Mouse (Mus musculus) brain, adult 2 months (tissue): Measurements from ENCODE around the gene Exosc5.

Experiments
- DNase-seq: peaks from one replicate; pipeline ENCODE4 v3.0.0; 2011; ENCODE audit warnings: low read depth, low spot score

Exosc5 gene

DNA sequence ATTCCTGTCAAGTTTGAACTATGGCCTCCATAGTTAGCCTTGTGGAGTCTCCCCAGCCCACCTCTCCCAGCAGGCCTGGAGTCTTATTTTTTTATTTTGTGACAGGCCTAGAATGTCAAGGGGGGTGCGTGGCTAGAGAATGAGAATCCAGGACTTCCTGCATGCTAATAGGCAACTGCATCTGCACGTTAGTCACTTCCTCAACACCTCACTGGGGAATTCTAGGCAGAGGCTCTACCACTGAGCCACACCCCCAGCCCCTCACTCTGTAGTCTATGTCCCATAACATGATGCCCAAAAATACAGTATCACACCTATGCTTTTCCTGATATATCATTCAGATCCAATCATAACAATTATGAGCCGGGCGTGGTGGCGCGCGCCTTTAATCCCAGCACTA lies 18.0 kb downstream of the Exosc5 start:
- DNase-seq = no peak

DNA sequence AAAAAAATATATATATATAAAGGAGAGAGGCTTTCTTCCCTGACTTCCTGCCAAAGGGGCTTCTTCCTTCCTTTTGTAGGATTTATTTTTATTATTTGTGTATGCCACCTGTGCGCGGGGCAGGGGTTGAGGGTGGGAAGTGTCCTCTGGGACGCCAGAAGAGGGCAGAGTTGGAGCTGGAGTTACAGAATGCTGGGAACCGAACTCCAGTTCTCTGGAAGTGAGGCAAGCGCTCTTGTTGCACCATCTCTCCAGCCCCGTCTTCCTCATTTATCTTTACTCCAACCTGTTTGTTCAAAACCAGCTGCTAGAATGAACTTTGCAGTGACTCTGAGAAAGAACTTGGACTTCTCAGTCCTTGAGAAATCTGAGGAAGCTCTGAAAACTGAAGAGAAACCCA lies 21.0 kb downstream of the Exosc5 start:
- DNase-seq = peak; percentile 35

DNA sequence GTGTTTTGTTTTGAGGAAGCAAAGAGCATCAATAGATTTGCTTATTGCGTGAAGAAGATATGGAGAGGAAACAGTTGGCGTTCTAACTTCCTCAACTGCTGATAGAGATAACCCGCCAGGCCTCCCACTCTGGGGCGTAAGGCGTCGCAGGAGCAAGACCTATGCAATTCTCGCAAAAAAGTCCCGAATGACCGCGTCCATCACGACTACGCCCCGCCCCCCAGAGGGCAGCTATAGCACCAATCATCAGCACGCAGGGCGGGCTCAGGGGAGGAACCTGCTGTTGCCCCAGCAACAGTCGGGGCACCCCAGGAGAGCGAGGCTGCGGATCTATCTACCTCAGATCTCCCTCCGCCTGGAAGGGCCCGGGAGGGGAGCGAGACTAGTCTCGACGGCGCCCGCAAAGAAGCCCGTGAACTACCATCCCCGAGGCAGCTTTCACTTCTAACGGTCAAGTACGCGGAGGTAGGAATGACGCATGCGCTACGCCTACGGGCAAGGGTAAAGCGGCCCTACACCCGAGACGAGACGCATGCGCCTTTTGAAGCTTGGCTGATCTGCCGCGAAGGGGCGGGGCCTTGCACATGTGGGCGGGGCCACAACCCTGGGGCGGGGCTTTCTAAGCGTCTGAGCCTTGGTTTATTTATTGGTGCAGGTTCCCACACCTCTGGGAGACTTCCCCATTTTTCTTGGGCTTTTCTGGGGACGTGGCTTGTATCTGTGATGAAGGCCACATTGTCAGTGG lies 21.7 kb downstream of the Exosc5 start, which contains the start of gene B9d2:
TSS of gene B9d2 (plus strand) at position 267 of the 745 bp plus-strand sequence.
- DNase-seq = peak; percentile 97

DNA sequence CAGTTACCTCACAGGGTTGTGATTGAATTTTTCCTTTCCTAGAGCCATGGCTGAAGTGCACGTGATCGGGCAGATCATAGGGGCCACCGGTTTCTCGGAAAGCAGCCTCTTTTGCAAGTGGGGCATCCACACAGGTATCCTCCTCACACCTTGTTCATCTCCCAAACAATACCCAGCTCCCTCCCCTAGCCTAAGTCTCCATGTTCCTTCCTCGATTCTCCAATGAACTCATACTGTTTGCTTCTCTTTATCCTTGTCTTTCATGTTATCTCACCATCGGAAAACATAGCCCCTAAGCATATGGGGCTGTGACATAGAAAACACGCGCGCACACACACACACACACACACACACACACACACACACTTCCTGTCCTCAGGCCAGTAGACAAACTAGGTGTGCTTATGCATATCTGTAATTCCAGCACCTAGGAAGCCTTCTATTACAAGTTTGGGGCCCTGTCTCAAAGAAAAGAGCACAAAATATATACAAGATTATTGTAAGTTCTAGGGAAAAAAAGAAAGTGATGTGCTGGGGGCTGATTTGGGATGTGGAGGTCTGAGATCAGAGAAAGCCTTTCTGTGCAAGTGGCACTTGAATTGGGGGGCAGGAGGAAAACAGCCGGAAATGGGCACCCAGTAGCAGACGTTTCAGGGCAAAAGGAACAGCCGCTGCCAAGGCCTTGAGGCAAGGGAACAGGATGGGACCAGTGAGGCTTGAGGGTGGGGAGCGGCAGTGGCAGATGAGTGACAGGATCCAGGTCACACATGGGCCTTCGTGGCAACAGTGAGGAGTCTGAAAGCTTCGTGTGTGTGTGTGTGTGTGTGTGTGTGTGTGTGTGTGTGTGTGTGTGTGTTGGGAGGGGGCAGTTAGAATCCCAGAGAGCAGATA lies 22.6 kb downstream of the Exosc5 start:
- no peak for DNase-seq

DNA sequence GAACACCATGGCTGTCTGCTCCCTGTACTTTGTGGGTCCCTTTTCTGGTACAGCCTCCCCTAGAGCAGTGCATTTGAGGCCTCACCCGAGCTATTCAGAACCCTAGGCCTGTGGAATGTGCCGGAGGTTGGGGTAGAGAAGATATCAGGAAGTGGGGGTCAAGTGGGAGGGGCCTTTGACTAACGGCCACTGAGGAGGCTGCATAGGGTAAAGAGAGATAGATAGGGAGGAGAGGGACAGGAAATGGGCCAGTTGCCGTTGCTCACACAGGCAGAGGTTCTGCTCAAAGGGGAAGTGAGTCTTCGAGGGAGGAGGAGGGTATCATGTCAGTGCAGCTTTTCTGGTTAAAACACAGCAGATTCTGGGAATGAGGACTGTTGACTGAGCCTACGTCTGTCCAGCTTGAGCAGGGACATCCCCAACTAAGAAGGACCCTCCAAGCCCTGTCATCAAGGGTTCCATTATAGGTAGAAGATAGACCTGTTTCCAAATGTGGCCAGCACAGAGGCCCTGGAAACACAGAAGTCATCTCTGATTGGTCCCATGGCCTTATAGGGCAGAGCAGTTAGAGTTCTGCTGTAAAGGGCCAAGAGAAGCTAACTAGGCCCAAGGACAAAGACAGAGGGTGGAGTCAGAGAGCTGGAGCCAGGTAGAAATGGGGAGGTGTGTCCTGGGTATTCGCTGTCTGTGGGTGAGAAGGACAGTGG lies 24.7 kb downstream of the Exosc5 start:
- DNase-seq = peak; percentile 17

DNA sequence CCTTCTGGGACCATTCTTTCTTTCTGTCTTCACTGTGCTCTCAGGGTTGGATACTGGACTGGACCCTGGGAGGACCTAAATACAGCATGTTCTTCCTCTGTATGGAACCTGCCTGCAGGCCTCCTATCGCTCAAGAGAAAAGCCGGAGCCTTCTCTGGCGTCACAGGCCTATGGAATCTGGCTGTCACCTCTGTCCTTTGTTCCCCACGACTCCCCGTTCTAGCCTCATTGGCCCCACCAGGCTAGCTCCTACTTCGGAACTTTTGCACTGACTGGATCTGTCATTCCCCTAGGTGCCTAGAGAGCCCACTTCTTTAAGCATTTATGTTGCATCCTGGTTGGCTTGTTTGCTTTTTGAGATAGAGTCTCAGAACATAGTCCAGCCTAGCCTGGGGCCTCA lies 25.7 kb downstream of the Exosc5 start:
- DNase-seq = no peak

DNA sequence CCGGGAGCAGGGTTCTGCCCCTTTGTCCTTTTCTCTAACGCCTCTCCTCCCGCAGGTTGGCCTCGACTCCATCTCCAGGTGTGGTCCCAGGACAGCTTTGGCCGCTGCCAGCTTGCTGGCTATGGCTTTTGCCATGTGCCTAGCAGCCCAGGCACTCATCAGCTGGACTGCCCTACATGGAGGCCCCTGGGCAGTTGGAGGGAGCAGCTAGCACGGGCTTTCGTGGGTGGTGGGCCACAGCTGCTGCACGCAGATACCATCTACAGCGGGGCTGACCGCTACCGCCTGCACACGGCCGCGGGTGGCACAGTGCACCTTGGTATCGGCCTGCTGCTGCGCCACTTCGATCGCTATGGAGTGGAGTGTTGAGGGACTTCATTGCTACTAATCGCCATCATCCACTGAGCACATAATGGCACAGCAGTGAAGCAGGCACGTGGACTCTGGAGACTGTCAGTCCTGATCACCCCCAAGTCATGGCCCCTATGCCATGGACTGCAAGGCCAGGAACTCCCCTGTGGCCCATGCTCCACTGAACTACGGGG lies 27.0 kb downstream of the Exosc5 start:
- DNase-seq = no peak

DNA sequence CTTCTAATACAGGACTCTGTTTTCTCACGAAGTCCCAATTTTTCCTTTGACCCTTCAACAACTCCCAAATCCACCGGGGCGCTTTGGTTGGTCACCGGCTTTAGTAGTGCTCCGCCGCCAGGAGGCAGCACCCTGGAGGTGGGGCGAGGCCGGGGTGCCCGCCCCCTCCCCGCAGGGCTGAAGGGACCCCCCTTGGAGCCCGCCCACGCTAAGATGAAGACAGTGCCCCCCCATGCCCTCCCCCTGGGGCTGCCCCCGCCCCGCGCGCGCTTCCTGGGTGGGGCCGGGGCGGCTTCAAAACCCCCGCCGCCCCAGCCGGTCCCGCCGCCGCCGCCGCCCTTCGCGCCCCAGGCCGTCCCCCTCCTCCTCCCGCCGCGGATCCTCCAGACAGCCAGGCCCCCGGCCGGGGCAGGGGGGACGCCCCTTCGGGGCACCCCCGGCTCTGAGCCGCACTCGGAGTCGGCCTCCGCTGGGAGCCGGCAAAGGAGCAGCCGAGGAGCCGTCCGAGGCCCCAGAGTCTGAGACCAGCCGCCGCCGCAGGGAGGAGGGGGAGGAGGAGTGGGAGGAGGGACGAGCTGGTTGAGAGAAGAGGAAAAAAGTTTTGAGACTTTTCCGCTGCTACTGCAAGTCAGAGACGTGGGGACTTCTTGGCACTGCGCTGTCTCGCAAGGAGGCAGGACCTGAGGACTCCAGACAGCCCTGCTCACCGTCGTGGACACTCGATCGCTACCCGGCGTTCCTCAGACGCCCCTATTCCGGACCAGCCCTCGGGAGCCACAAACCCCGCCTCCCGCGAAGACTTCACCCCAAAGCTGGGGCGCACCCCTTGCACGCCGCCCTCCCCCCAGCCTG lies 27.9 kb downstream of the Exosc5 start, which contains the start of gene Tgfb1:
TSS of gene Tgfb1 (plus strand) at position 323 of the 852 bp plus-strand sequence.
- DNase-seq = peak; percentile 32

DNA sequence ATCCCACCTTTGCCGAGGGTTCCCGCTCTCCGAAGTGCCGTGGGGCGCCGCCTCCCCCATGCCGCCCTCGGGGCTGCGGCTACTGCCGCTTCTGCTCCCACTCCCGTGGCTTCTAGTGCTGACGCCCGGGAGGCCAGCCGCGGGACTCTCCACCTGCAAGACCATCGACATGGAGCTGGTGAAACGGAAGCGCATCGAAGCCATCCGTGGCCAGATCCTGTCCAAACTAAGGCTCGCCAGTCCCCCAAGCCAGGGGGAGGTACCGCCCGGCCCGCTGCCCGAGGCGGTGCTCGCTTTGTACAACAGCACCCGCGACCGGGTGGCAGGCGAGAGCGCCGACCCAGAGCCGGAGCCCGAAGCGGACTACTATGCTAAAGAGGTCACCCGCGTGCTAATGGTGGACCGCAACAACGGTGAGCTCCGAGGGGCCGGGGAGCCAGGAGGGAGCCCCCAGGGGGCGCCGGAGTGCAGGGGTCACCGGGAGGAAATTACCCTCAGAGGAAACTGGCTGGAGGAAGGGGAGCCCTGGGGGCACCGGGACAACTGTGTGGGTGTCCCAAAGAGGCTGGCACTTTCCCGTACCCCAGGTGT lies 28.9 kb downstream of the Exosc5 start:
- no peak for DNase-seq

DNA sequence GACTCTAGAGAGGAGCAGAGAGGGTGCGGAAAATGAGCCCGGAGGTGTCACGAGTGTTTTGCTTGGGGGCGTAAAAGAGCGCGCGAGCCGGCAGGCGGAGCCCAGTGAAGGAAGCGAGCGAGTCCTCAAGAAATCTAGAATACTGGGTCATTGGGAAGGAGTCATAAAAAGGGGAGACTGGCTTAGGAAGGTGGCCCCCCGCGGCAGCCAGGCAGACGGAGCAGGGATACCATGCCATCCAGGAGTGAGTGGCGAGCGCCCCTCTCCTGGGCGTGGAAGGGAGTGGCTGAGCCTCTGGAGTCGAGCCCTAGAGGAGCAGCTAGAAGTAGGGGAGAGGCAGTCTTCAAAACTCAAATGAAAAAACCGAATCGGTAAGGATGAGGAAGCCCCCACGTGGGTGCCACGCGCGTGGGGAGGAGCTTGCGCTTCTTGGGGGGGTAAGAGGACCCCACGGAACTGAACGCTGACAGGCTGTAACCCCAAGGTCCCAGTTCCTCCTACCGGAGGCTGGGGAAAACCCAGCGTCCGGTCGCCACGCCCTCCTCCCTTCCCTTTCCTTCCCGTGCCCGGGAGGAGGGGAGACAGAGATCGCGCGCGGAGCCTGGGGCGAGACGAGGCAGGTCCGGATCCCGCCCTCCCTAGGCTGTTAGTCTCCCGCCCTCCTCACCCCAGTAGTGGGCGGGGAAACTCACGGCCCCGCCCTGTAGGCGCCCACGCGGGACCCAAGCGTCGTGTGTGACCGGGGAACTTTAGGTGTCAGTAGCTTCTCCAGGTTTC lies 30.0 kb downstream of the Exosc5 start:
- DNase-seq = peak; percentile 42

DNA sequence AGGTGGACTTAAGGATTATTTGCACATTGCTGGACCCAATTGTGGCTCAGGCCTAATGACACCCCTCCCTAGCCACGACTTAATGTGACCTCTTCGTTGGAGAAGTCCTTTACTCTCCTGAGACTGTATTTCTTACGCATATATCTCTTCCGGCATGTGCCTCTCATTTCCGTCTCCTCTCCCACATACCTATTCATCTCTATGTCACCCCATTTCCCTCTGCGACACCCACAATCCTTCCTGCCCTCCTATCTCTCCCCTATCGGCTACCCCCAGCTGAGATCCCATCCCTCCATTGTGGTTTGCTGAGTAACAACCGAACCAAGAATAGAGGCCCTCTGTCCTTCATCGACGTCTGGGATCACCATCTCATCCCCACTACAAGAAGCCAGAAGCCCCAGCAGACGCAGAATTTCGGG lies 30.6 kb downstream of the Exosc5 start:
- DNase-seq = no peak

DNA sequence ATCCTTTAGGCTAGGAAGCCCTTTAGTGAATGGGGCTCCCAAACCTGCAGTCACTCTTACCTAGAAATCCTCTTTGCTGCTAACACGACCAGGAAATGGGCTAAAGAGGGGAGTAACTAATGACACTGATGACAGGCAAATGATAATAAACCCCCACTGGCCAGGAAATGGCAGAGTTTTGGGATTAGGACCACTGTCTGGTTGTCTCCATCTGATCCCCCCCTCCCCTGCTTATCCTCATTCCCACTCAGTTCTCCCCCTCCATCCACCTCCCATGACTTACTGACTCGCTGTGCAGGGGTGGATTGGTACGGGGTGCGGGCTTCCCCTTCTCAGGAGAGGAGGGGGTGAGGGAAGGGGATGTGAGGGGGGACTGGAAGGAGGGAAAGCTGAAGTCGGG lies 31.1 kb downstream of the Exosc5 start:
- no peak for DNase-seq

DNA sequence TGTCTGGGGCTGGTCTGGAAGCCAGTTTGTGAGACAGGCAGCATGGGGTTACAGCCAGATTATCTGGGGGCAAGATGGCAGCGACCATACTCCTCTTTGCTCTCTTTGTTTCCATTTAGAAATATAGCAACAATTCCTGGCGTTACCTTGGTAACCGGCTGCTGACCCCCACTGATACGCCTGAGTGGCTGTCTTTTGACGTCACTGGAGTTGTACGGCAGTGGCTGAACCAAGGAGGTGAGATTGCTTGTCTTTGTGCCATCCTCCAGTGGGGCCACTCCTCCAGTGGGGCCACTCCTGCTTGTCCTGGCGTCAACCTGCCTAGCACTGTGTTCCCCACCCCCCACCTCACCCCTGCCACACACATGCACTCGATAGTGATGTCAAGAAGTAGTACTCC lies 35.1 kb downstream of the Exosc5 start:
- DNase-seq = no peak

DNA sequence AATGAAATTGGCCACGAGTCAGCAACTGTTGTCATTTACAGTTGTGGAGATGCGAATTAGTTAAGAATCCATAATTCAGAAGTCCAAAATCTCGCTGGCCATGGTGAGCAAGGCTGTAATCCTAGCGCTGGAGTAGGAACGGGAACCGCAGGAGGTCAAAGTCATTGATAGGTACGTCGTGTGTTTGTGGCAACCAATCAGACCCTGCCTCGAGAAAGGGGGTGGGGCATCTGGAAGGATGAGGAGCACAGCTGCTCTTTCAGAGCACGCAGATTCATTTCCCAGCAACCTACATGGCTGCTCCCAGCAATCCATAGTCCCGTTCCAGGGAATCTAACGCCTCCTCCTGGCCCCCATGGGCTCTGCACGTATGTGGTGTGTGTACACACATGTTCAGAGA lies 40.9 kb downstream of the Exosc5 start:
- DNase-seq = no peak

DNA sequence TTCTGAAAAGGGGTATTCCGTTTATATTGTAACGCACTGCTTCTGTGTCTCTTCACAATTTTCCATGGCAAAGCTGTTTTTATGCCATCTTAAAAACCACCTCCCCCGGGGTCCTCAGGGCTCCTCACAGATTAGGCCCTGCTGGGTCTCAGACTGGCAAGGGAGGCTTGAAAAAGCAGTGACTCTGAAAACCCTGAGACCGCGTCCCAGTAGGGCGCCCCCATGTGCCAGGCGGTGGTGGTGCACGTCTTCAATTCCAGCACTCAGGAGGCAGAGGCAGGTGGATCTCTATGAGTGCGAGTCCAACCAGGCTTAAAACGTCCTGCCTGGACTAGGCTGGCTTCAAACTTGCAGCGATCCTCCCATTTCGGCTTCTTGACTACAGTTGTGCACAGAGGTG lies 41.8 kb downstream of the Exosc5 start:
- DNase-seq = no peak

DNA sequence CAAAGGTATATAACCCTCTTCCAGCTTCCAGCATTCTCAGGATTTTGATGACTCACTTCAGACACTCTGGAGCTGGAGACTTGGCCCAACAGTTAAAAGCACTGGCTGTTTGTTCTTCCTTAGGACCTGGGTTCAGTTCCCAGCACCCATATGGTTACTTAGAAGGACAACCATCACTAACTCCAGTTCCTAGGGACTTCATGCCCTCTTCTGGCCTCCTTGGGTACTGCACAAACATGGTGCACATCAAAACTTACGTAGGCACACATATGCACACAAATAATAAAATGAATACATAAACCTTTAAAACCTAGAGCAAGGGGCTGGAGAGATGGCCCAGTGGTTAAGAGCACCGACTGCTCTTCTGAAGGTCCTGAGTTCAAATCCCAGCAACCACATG lies 43.4 kb downstream of the Exosc5 start:
- no peak for DNase-seq

DNA sequence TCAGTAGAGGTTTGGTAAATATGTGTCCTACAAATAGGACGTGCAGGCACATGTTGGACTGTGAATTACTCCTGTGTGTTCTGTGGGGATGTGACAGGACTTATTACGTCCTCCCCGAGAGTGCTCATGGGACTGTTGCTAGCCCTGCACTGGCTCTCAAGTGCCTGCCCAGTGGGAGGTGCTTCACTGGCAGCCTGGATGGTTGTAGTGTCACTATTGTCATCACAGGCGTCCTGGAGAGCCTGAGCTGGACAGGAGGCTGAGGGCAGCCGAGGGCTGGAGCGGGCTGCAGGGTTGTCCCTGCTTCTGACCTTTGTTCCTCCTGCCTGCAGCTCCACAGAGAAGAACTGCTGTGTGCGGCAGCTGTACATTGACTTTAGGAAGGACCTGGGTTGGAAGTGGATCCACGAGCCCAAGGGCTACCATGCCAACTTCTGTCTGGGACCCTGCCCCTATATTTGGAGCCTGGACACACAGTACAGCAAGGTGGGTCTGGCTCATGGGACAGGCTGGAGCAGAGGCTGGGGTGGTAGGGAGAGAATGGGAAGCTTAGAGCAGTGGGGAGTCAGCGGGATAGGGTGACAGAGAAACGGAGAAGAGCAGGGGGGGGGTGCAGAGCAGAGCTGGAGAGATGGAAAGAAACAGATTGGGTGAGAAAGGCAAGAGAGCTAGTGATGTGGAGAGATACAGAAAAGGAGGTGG lies 45.0 kb downstream of the Exosc5 start:
- no peak for DNase-seq

DNA sequence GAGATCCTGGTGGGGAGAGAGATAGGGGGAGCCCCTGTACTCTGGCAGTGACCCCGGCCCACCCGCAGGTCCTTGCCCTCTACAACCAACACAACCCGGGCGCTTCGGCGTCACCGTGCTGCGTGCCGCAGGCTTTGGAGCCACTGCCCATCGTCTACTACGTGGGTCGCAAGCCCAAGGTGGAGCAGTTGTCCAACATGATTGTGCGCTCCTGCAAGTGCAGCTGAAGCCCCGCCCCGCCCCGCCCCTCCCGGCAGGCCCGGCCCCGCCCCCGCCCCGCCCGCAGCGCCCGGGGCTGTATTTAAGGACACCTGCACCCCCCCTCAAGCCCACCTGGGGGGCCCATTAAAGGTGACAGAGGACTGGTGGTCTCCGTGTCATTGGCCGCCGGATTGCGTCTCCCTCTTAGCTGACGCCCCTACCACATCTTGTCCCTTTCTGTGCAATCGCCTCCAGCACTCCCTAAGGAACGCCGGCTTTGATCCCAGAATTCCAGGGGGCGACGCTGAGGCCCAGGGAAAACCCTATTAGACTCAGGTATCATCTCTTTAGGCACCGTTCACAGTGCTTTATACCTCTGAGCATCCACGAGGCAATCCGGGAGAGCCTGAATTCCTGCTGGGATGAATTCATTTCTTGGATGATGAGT lies 45.9 kb downstream of the Exosc5 start:
- no peak for DNase-seq
